Mouse (Mus musculus): Measurements from ENCODE around the gene Itprip. TPM values are rescaled to one million over a fixed set of nuclear protein-coding genes. Genes with fewer than 3 reads are reported as not detected.

Itprip gene
- polyA plus RNA-seq (2012; rRNA removed): 16.9 and 21.1 TPM in 2 replicates

DNA sequence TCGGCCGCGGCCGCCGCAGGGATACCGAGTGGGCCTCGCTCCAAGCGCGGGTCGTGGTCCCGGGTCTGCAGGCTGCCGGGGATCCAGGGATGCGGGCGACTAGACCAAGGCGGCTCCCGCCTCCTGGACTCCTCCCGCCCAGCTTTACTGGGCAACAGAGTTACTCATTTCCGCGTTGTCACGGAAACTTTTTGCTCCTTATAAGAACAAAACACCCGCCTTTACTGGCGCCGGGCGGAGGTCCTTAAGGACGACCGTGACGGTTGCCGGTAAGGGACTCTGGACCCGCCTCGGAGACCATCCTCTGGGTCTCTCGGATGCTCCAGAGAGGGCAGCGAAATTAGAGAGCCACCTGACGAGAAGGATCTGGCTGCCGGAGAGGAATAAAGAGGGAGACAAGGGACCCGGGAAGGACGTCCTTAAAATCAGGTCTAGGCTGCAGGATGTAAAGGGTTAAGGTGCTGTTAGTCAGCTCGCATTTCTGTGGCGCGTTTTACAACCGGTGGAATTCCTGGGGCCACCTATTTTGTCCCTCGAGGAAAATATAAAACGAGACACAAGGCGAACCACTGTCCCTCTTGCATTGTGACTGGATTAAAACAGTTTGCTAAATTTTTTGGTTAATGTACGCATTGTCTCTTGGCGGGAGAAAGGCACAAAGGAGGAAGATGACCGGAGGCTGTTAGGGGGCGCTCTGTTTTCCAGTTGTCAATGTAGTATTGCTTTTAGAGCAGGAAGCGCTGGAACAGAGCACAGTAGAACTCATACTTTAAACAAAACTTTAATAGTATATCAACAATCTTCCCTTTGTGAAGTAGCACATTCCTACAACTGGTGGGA is at the start of gene Itprip, which contains the start of gene Cfap43:
Gene Itprip (minus strand): TSS at position 174 of the 840 bp plus-strand sequence.
Gene Cfap43 (minus strand): TSS at position 162 of the 840 bp plus-strand sequence.
- TF ChIP-seq CTCF (IDR thresholded peaks at IDR 0.05; ENCODE audit: extremely low read depth, insufficient read depth, insufficient read length, insufficient replicate concordance) (no peak), POLR2A (IDR thresholded peaks at IDR 0.05; ENCODE audit: low read depth, low read length) (peak; percentile 80)
- H3K27me3 ChIP-seq (ENCODE audit: control insufficient read depth, insufficient read depth, low read length): no peaks in the 10 kb centered on the region
- H3K27ac ChIP-seq (ENCODE audit: insufficient read depth, low read length): peak within 1 kb of the TSS; percentile 95
- under 1% methylated on average over 48 of the region's 48 CpGs for WGBS
- no peaks in the 10 kb centered on the region for H3K36me3 ChIP-seq (ENCODE audit: control insufficient read depth, insufficient read depth, low read length)
- H3K4me3 ChIP-seq (ENCODE audit: extremely low read depth, insufficient read depth, insufficient read length): peak within 1 kb of the TSS; percentile 77
- H3K4me1 ChIP-seq (ENCODE audit: control insufficient read depth, insufficient read depth, insufficient read length): peaks cover 22% of the 10 kb centered on the region; the same call in 1 of the 2 replicates
- peak; percentile 80 to 83 for DNase-seq (ENCODE audit: low read depth in 1 of 2, low spot score in 2 of 2)

GRCm38 (mm10) chr19:47958181-47958580 is 39.1 kb upstream of the Itprip start:
- Histone ChIP-seq H3K4me3 (ENCODE audit: extremely low read depth, insufficient read depth, insufficient read length) (no peak overlapping the region), H3K27me3 (ENCODE audit: control insufficient read depth, insufficient read depth, low read length) (no peaks in the 10 kb centered on the region), H3K27ac (ENCODE audit: insufficient read depth, low read length) (no peak overlapping the region), H3K4me1 (ENCODE audit: control insufficient read depth, insufficient read depth, insufficient read length) (no peaks in the 10 kb centered on the region), H3K36me3 (ENCODE audit: control insufficient read depth, insufficient read depth, low read length) (no peaks in the 10 kb centered on the region)
- WGBS: 80% methylated on average over 13 of the region's 13 CpGs
- DNase-seq (ENCODE audit: low read depth in 1 of 2, low spot score in 2 of 2): no peak
- TF ChIP-seq POLR2A (IDR thresholded peaks at IDR 0.05; ENCODE audit: low read depth, low read length) (no peak), CTCF (IDR thresholded peaks at IDR 0.05; ENCODE audit: extremely low read depth, insufficient read depth, insufficient read length, insufficient replicate concordance) (no peak)

- no peak overlapping the region for H3K4me3 ChIP-seq (ENCODE audit: extremely low read depth, insufficient read depth, insufficient read length)
- H3K27me3 ChIP-seq (ENCODE audit: control insufficient read depth, insufficient read depth, low read length): no peaks in the 10 kb centered on the region
- H3K4me1 ChIP-seq (ENCODE audit: control insufficient read depth, insufficient read depth, insufficient read length): no peaks in the 10 kb centered on the region
- no peak overlapping the region for H3K27ac ChIP-seq (ENCODE audit: insufficient read depth, low read length)
- 86% methylated on average over 9 of the region's 9 CpGs for WGBS
- no peaks in the 10 kb centered on the region for H3K36me3 ChIP-seq (ENCODE audit: control insufficient read depth, insufficient read depth, low read length)
- DNase-seq (ENCODE audit: low read depth in 1 of 2, low spot score in 2 of 2): no peak
- TF ChIP-seq POLR2A (IDR thresholded peaks at IDR 0.05; ENCODE audit: low read depth, low read length) (no peak), CTCF (IDR thresholded peaks at IDR 0.05; ENCODE audit: extremely low read depth, insufficient read depth, insufficient read length, insufficient replicate concordance) (no peak)
These were observed 34.1 kb upstream of the Itprip start for GRCm38 (mm10) chr19:47953169-47953568.

DNA sequence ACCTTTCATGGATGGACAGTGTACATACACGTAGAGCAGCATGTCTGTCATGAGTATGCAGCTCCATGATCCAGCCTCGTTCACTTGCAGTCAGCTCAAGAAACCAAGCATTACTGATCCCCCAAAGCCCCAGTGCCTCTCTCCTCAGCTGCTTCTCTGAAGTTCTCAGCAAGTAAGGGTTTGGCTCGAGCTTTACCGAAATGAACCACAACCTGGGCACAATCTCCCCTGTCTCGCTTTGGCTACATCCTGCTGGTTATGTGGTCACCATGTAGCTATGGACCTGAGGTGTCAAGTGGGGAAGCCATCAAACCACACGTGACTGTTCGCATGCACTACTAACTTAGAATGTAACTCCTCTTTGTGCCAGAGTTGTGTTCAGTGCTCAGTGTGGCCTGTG is 31.8 kb upstream of the Itprip start:
- DNase-seq (ENCODE audit: low read depth in 1 of 2, low spot score in 2 of 2): no peak
- WGBS: 69% methylated on average over 7 of the region's 7 CpGs
- H3K4me1 ChIP-seq (ENCODE audit: control insufficient read depth, insufficient read depth, insufficient read length): no peaks in the 10 kb centered on the region
- H3K36me3 ChIP-seq (ENCODE audit: control insufficient read depth, insufficient read depth, low read length): no peaks in the 10 kb centered on the region
- H3K27me3 ChIP-seq (ENCODE audit: control insufficient read depth, insufficient read depth, low read length): no peaks in the 10 kb centered on the region
- no peak overlapping the region for H3K27ac ChIP-seq (ENCODE audit: insufficient read depth, low read length)
- H3K4me3 ChIP-seq (ENCODE audit: extremely low read depth, insufficient read depth, insufficient read length): no peak overlapping the region
- TF ChIP-seq CTCF (IDR thresholded peaks at IDR 0.05; ENCODE audit: extremely low read depth, insufficient read depth, insufficient read length, insufficient replicate concordance) (no peak), POLR2A (IDR thresholded peaks at IDR 0.05; ENCODE audit: low read depth, low read length) (no peak)

DNA sequence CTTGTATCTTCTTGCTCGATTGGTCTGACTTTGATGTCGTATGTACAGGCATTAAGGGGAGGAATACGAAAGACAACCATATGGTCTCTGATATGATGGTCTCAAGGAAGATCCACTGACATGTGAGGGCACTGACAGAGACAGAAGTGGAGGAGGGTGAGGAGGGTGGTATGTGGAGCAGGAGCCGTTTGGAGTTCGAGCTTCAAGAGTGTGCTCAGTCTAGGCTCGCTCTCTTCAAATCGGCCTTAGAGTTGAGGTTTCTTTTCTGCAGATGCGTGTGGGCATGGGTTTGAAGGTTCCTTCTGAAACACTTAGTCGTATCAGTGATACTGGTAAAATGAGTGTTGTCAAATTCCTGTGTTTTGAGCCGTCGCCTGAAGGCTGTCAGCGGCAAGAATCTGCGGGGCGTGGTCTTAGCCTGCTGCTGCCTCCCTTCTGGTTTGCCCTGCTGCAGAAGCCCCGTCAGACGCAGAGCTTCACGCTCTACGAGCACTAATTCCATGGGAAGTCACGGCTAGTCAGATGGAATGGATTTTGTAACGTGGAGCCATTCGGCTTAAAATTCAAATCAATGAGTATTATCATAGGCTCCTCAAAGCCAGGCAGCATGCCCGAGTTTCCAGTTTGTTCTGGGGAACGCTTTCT is 27.8 kb upstream of the Itprip start:
- Histone ChIP-seq H3K36me3 (ENCODE audit: control insufficient read depth, insufficient read depth, low read length) (no peaks in the 10 kb centered on the region), H3K4me3 (ENCODE audit: extremely low read depth, insufficient read depth, insufficient read length) (no peak overlapping the region), H3K4me1 (ENCODE audit: control insufficient read depth, insufficient read depth, insufficient read length) (no peaks in the 10 kb centered on the region), H3K27me3 (ENCODE audit: control insufficient read depth, insufficient read depth, low read length) (0 out of 2 replicates have a peak, but pooled peaks cover 2% of the 10 kb centered on the region), H3K27ac (ENCODE audit: insufficient read depth, low read length) (no peak overlapping the region)
- no peak for DNase-seq (ENCODE audit: low read depth in 1 of 2, low spot score in 2 of 2)
- 68% methylated on average over 23 of the region's 23 CpGs for WGBS
- TF ChIP-seq POLR2A (IDR thresholded peaks at IDR 0.05; ENCODE audit: low read depth, low read length) (no peak), CTCF (IDR thresholded peaks at IDR 0.05; ENCODE audit: extremely low read depth, insufficient read depth, insufficient read length, insufficient replicate concordance) (no peak)

- no peak for TF ChIP-seq CTCF (IDR thresholded peaks at IDR 0.05; ENCODE audit: extremely low read depth, insufficient read depth, insufficient read length, insufficient replicate concordance)
- TF ChIP-seq POLR2A (IDR thresholded peaks at IDR 0.05; ENCODE audit: low read depth, low read length): no peak
- no peak for DNase-seq (ENCODE audit: low read depth in 1 of 2, low spot score in 2 of 2)
- Histone ChIP-seq H3K27ac (ENCODE audit: insufficient read depth, low read length) (no peak overlapping the region), H3K4me1 (ENCODE audit: control insufficient read depth, insufficient read depth, insufficient read length) (no peaks in the 10 kb centered on the region; the same call in 1 of the 2 replicates), H3K27me3 (ENCODE audit: control insufficient read depth, insufficient read depth, low read length) (peaks cover 2% of the 10 kb centered on the region; the same call in 1 of the 2 replicates), H3K4me3 (ENCODE audit: extremely low read depth, insufficient read depth, insufficient read length) (no peak overlapping the region), H3K36me3 (ENCODE audit: control insufficient read depth, insufficient read depth, low read length) (no peaks in the 10 kb centered on the region)
- WGBS: 84% methylated on average over 6 of the region's 6 CpGs
These were observed 20.3 kb upstream of the Itprip start for GRCm38 (mm10) chr19:47939361-47939760.
